Mouse (Mus musculus) limb, embryonic 15.5 days (tissue): Measurements from ENCODE around the gene Prkci. TPM values are rescaled to one million over a fixed set of nuclear protein-coding genes. Genes with fewer than 3 reads are reported as not detected.

Experiments
- ATAC-seq: fragments of 200-750 bp; cut with Nextera tagmentation; 2 replicates; pipeline ENCODE4 v1.8.0; 2017; ENCODE audit warnings: low read depth, moderate TSS enrichment; ENCODE audit not compliant: insufficient number of reproducible peaks, low FRiP score, low TSS enrichment
- H3K27ac ChIP-seq: fragments of 300-500 bp; sonication (generic); 2 replicates; pipeline ENCODE4 v1.5.1; 2015; ENCODE audit warnings: moderate library complexity, mild to moderate bottlenecking, inconsistent platforms
- H3K27me3 ChIP-seq: fragments of 300-500 bp; sonication (generic); 2 replicates; pipeline ENCODE4 v1.6.1; 2015; ENCODE audit warnings: inconsistent platforms
- H3K36me3 ChIP-seq: fragments of 300-500 bp; sonication (generic); 2 replicates; pipeline ENCODE4 v1.6.1; 2015; ENCODE audit warnings: inconsistent platforms
- H3K4me1 ChIP-seq: fragments of 300-500 bp; sonication (generic); 2 replicates; pipeline ENCODE4 v1.6.1; 2015; ENCODE audit warnings: inconsistent platforms
- H3K4me2 ChIP-seq: fragments of 300-500 bp; sonication (generic); 2 replicates; pipeline ENCODE4 v1.6.1; 2015; ENCODE audit warnings: mild to moderate bottlenecking, inconsistent platforms
- H3K4me3 ChIP-seq: fragments of 300-500 bp; sonication (generic); 2 replicates; pipeline ENCODE4 v1.5.1; 2015; ENCODE audit warnings: mild to moderate bottlenecking, inconsistent platforms
- H3K9ac ChIP-seq: fragments of 300-500 bp; sonication (generic); 2 replicates; pipeline ENCODE4 v1.6.1; 2015; ENCODE audit warnings: inconsistent platforms
- H3K9me3 ChIP-seq: fragments of 300-500 bp; sonication (generic); 2 replicates; pipeline ENCODE4 v1.6.1; 2016; ENCODE audit warnings: inconsistent platforms
- WGBS: fragments of 180-500 bp; shearing (Covaris S2); methylation state at CpG from one replicate; pipeline ENCODE4 v1.1.7; 2015; 5-methylcytosine and 5-hydroxymethylcytosine counted together
- polyA plus RNA-seq: library from polyadenylated mRNA; unstranded; fragments of >200 nt; fragmentation: Nextera tagmentation; extraction: Ambion mirVana; gene quantifications from 2 replicates; pipeline ENCODE4 v1.2.1, GENCODE M21; 2015

Prkci gene
- polyA plus RNA-seq, 1 experiment from 2014 or later, result 38.6 TPM

DNA sequence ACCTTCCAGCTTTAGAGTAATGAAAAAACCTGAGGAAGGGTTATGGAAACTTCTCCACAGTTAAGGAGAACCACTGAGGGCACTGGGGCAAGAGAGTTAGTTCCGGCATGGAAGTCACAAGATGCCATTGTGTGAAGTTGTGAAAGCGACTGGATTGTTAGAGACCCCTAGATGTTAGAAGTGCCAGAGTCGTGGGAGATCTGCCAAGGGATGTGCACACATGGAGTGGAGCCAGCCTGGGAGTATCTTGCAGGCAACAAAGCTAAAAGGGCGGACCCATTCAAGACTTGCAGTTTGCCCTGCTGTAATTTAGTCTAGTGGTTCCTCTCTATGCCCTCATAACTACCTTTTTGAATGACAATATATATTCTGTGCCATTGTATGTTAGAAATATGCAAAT lies 25.1 kb downstream of the Prkci start:
- no peaks in the 10 kb centered on the region for H3K9me3 ChIP-seq
- H3K27me3 ChIP-seq, result no peaks in the 10 kb centered on the region
- no peak overlapping the region for H3K27ac ChIP-seq
- WGBS, result 82% methylated on average over 4 of the region's 4 CpGs
- H3K36me3 ChIP-seq, result peaks cover 7% of the 10 kb centered on the region; the same call in 1 of the 2 replicates
- H3K4me3 ChIP-seq, result no peak overlapping the region
- no peak overlapping the region for H3K9ac ChIP-seq
- peaks cover 43% of the 10 kb centered on the region for H3K4me1 ChIP-seq
- ATAC-seq, result no peak
- no peak overlapping the region for H3K4me2 ChIP-seq

DNA sequence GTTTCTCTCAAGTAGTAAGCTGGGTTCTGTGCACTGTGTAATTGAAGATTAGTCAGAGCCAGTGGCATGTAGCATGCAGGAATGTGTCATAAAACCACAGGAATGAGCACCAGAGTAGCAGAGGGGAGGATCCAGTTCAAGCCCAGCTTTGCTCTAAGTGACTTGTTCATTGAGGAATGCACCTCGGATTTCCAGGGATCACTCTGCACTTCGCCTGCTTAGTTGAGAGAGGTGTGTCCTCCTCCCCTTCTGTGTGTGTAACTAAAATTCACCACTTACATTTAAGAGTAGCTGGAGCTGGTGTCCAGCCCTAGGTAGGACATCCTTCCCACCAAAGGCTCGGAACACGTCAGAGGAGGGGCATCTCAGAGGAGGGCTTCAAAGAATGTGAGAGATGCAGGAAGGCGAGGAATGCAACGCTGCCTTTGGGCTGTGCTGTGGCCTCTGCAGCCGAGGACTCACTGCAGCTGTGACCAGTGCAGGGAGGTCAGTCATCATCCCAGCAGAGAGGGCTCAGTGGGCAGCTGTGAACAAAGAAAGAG lies 27.4 kb downstream of the Prkci start:
- H3K9ac ChIP-seq, result no peak overlapping the region
- no peaks in the 10 kb centered on the region for H3K9me3 ChIP-seq
- peak; percentile 90 for ATAC-seq
- peaks cover 24% of the 10 kb centered on the region for H3K4me1 ChIP-seq
- H3K4me2 ChIP-seq, result no peak overlapping the region
- WGBS, result 12% methylated on average over 7 of the region's 7 CpGs
- H3K27me3 ChIP-seq, result no peaks in the 10 kb centered on the region
- peaks cover 7% of the 10 kb centered on the region; the same call in 1 of the 2 replicates for H3K36me3 ChIP-seq
- H3K27ac ChIP-seq, result peak overlapping the region; percentile 83
- H3K4me3 ChIP-seq, result no peak overlapping the region

DNA sequence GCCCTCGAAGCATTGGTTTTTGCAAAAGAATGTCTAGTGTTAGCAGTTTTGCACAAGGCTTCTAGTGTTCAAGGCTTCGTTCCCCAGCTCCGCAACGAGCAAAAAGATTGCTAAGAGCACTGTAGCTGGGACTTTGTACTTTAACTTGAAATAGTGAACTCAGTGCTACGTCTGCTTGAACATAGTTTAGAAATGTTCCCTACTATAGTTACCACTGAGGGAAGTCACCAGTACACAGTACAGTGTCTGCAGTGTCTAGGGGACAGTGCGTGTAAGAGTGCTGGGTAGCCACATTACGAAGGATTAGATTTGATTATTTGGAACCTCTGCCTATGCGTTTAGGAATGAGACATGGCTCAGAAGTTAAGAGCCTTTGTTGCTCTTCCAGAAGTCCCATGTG lies 32.2 kb downstream of the Prkci start:
- Histone ChIP-seq H3K4me1 (peaks cover 16% of the 10 kb centered on the region), H3K4me3 (no peak overlapping the region), H3K4me2 (no peak overlapping the region), H3K36me3 (peaks cover 14% of the 10 kb centered on the region), H3K27me3 (no peaks in the 10 kb centered on the region), H3K9ac (no peak overlapping the region), H3K9me3 (no peaks in the 10 kb centered on the region), H3K27ac (no peak overlapping the region)
- no peak for ATAC-seq
- 87% methylated on average over 8 of the region's 8 CpGs for WGBS

DNA sequence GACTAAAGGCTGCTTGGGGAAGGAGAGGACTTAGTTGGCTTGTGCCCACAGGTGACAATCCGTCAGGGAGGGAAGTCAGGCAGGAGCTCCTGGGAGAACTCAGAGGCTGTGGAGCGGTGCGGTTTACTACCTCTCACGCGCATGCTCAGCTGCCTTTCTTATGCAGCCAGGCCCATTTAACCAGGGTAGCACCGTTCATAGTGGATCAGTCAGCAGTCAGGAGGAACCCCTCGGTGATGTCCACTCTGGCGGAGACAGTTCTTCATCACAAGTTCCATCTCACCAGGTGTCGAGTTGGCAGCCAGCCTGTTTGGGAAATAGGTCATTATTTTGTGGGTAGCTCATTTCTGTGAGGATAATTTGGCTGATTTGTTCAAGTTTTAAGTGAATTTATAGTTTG lies 36.1 kb downstream of the Prkci start:
- Histone ChIP-seq H3K9ac (no peak overlapping the region), H3K4me1 (no peaks in the 10 kb centered on the region), H3K27me3 (no peaks in the 10 kb centered on the region), H3K27ac (no peak overlapping the region), H3K9me3 (no peaks in the 10 kb centered on the region), H3K4me3 (no peak overlapping the region), H3K4me2 (no peak overlapping the region), H3K36me3 (peaks cover 23% of the 10 kb centered on the region)
- whole genome bisulfite sequencing, result 88% methylated on average over 9 of the region's 9 CpGs
- no peak for ATAC-seq

DNA sequence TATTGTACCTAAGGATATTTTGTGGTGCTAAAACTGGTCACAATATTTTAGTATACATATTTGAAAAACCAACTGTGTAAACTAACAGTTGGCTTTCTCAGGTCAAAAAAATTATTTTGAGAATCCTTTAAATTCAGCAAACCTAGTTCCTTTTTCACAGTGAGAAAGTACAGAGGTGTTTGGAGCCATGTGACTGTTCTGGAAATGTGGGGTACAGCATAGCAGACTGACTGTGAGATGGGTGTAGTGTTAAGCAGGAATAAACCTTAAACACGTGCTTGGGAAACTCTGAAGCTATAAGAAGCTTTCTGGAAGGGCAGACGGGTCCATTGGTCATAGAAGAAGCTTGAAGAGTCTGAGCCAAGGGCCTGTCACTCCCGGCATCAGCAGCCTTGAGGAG lies 38.1 kb downstream of the Prkci start:
- Histone ChIP-seq H3K4me3 (no peak overlapping the region), H3K27me3 (no peaks in the 10 kb centered on the region), H3K4me2 (no peak overlapping the region), H3K4me1 (no peaks in the 10 kb centered on the region), H3K36me3 (peaks cover 32% of the 10 kb centered on the region), H3K27ac (no peak overlapping the region), H3K9me3 (no peaks in the 10 kb centered on the region), H3K9ac (no peak overlapping the region)
- 74% methylated on average over 3 of the region's 3 CpGs for WGBS
- ATAC-seq, result no peak

DNA sequence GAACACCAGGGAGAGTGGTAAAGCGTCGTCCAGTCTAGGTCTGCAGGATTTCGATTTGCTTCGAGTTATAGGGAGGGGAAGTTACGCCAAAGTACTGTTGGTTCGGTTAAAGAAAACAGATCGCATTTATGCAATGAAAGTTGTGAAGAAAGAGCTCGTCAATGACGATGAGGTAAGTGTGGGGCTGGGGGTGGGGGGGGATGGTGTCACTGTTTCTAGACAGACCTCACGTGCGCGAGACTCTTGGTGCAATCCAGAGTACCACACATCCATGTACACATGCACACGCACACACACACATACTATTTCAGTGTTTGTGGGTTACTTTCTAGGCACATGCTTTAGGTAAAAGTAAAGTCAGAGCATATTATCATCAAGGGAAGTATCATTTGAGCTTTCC lies 42.3 kb downstream of the Prkci start:
- no peak overlapping the region for H3K9ac ChIP-seq
- H3K27ac ChIP-seq, result no peak overlapping the region
- H3K36me3 ChIP-seq, result peaks cover 44% of the 10 kb centered on the region
- no peak for ATAC-seq
- 84% methylated on average over 13 of the region's 13 CpGs for WGBS
- no peaks in the 10 kb centered on the region for H3K4me1 ChIP-seq
- no peak overlapping the region for H3K4me3 ChIP-seq
- no peaks in the 10 kb centered on the region for H3K9me3 ChIP-seq
- no peaks in the 10 kb centered on the region for H3K27me3 ChIP-seq
- H3K4me2 ChIP-seq, result no peak overlapping the region

DNA sequence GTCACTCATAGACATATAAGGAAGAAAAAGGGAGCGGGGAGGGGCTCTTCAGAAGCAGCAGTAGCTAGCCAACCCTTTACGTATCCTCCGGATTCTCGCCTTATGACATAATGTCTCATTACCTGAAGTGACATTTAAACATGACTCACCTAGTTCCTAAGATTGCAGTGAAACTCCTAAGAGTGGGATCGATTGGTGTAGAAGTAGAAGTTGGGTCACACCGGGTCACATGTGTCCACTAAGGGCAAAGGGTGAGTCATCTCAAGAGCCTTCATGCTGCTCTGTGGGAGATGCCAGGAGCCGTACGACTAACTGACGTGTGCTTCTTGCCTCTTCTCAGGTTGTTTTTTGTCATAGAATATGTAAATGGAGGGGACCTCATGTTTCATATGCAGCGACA lies 43.1 kb downstream of the Prkci start:
- no peaks in the 10 kb centered on the region for H3K9me3 ChIP-seq
- H3K27ac ChIP-seq, result no peak overlapping the region
- ATAC-seq, result no peak
- H3K4me1 ChIP-seq, result no peaks in the 10 kb centered on the region
- H3K4me3 ChIP-seq, result no peak overlapping the region
- H3K36me3 ChIP-seq, result peaks cover 47% of the 10 kb centered on the region
- WGBS, result 91% methylated on average over 10 of the region's 10 CpGs
- H3K9ac ChIP-seq, result no peak overlapping the region
- no peak overlapping the region for H3K4me2 ChIP-seq
- H3K27me3 ChIP-seq, result no peaks in the 10 kb centered on the region

DNA sequence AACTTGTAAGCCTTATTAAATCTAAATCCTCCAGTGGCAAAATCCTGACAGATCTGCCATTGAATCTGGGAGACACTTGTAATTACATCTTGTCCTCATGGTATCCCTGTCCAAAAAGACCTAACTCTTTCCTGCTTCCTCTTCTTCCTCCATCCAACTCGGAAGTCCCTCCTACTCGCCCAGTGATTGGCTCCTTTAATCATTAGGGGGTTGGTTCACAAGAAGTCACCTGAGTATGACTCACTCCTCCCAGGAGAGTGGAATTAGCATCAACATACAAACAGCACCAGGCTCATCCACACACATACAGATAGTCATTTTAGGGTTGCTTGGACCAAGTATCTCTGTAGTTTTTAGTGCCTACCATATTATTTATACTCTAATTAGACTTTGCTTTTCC lies 47.4 kb downstream of the Prkci start:
- 81% methylated on average over 2 of the region's 2 CpGs for WGBS
- Histone ChIP-seq H3K9ac (no peak overlapping the region), H3K27ac (no peak overlapping the region), H3K4me3 (no peak overlapping the region), H3K27me3 (no peaks in the 10 kb centered on the region), H3K4me1 (no peaks in the 10 kb centered on the region), H3K9me3 (no peaks in the 10 kb centered on the region), H3K4me2 (no peak overlapping the region), H3K36me3 (peaks cover 48% of the 10 kb centered on the region)
- ATAC-seq, result no peak

DNA sequence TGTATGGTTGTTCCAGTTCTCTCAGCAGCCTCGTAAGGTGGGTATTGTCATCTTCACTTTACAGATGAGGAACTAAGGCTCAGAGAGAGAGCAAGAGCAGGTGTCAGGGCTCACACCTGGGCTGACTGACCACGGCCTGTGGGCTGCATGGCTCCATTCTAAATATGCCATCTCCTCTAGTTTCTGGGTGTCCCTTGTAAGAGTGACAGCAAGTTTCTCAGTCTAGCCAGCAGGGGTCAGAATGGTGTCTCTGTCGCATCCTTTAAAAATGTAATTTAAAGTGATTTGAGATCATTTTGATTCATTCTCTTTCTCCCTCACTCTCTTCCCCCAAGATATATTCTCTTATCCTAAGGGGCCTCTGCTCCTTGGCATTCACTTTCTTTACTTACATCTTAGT lies 51.7 kb downstream of the Prkci start:
- no peak overlapping the region for H3K27ac ChIP-seq
- ATAC-seq, result no peak
- H3K27me3 ChIP-seq, result no peaks in the 10 kb centered on the region
- no peak overlapping the region for H3K4me3 ChIP-seq
- no peak overlapping the region for H3K9ac ChIP-seq
- H3K36me3 ChIP-seq, result peaks cover 53% of the 10 kb centered on the region
- no peak overlapping the region for H3K4me2 ChIP-seq
- no peaks in the 10 kb centered on the region for H3K9me3 ChIP-seq
- 80% methylated on average over 3 of the region's 3 CpGs for WGBS
- H3K4me1 ChIP-seq, result no peaks in the 10 kb centered on the region

DNA sequence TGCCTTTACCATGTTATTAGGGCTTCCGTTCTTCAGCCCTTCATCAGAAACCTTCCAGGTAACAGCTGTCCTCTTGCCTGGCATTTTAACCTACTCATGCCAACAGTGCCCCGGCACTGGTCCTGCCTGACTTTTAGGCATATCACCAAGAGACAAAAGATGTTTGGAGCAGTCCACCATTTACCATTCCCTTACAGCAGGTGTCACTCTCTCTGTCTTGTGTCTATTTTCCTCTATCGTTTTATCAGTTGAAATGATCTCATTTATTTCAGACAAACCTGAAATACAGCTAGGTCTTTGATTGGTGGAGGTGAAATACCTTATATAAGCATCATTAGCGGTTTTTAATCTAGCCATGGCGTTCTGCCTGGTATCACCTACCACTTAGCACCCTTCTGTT lies 53.5 kb downstream of the Prkci start:
- H3K27ac ChIP-seq, result no peak overlapping the region
- no peak overlapping the region for H3K4me3 ChIP-seq
- peaks cover 39% of the 10 kb centered on the region; the same call in 1 of the 2 replicates for H3K36me3 ChIP-seq
- H3K9me3 ChIP-seq, result no peaks in the 10 kb centered on the region
- H3K4me1 ChIP-seq, result no peaks in the 10 kb centered on the region
- no peak overlapping the region for H3K9ac ChIP-seq
- ATAC-seq, result no peak
- no peak overlapping the region for H3K4me2 ChIP-seq
- H3K27me3 ChIP-seq, result no peaks in the 10 kb centered on the region
- 90% methylated on average over 5 of the region's 5 CpGs for WGBS

DNA sequence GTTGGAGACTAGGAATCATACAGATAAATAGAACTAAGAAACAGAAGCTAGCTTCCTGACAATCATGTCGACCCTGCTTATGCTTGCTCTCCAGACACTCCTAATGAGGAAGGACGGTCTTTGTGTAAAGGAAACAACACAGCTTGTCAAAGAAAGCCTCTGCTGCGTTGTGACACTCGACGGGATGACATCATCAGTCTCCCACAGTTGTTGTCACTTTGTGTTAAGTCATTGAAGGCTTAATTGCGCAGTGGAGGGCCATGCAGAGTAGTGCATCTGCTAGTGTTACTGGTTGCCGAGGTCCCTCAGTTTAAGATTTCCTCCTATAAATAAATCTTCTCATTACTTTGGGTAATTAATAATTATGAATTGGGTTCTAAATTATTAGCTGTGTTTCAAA lies 54.8 kb downstream of the Prkci start:
- Histone ChIP-seq H3K9ac (no peak overlapping the region), H3K4me3 (no peak overlapping the region), H3K9me3 (no peaks in the 10 kb centered on the region), H3K36me3 (peaks cover 37% of the 10 kb centered on the region; the same call in 1 of the 2 replicates), H3K27me3 (no peaks in the 10 kb centered on the region), H3K27ac (no peak overlapping the region), H3K4me2 (no peak overlapping the region), H3K4me1 (no peaks in the 10 kb centered on the region)
- WGBS, result 78% methylated on average over 7 of the region's 7 CpGs
- no peak for ATAC-seq

DNA sequence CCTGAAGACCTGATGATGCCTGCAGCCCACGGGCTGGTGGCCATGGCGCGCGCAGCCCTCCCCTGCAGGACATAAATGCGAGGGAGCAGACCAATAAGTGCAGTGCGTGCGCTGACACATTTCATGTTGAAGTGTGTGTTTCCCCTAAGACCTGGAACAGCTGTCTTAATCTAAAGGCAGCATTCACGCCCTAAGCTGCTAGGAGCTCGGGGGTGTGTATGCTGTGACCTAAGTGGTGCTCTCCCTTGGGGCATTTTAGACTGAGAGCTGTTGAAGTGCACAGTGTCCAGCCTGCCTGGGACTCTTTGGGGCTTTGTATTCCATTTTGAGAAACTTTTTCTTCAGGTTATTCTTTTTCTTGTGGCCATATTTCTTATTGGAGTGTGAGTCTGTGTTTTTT lies 56.2 kb downstream of the Prkci start:
- no peaks in the 10 kb centered on the region for H3K27me3 ChIP-seq
- no peak overlapping the region for H3K4me3 ChIP-seq
- no peak for ATAC-seq
- 75% methylated on average over 9 of the region's 9 CpGs for WGBS
- H3K27ac ChIP-seq, result no peak overlapping the region
- 0 out of 2 replicates have a peak, but pooled peaks cover 3% of the 10 kb centered on the region for H3K4me1 ChIP-seq
- no peaks in the 10 kb centered on the region for H3K9me3 ChIP-seq
- H3K36me3 ChIP-seq, result peaks cover 37% of the 10 kb centered on the region; the same call in 1 of the 2 replicates
- H3K4me2 ChIP-seq, result no peak overlapping the region
- H3K9ac ChIP-seq, result no peak overlapping the region

DNA sequence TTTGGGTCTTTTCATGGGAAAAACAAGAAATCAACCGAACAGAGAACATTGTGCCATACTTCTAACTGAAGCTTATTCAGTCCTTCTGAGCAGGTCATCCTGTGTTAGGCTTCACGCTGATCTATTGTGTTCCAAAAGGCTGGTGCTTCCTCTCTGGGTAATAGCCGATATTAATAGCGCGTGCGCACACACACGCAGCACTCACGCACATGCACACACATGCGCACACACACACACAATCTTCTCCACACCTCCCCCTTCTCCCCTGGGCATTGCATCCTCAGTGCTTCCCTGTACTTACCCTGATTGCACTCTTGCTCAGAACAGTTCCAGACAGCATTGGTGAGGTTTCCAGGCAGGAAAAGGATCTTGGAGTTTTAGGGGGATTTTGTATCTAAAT lies 57.6 kb downstream of the Prkci start:
- Histone ChIP-seq H3K27me3 (no peaks in the 10 kb centered on the region), H3K4me1 (0 out of 2 replicates have a peak, but pooled peaks cover 3% of the 10 kb centered on the region), H3K27ac (no peak overlapping the region), H3K9ac (no peak overlapping the region), H3K4me3 (no peak overlapping the region), H3K9me3 (no peaks in the 10 kb centered on the region), H3K36me3 (peaks cover 27% of the 10 kb centered on the region; the same call in 1 of the 2 replicates), H3K4me2 (no peak overlapping the region)
- no peak for ATAC-seq
- WGBS, result 89% methylated on average over 9 of the region's 9 CpGs
